Mouse (Mus musculus) forebrain, embryonic 14.5 days (tissue): Measurements from ENCODE around the gene Zfp978. TPM values are rescaled to one million over a fixed set of nuclear protein-coding genes. Genes with fewer than 3 reads are reported as not detected.
"Not testable (repeated sequence)": the region's sequence is repeated elsewhere in the genome, so short reads cannot be mapped to it uniquely, and the experiment has no call there.

Experiments
- ATAC-seq: fragments of 200-750 bp; cut with Nextera tagmentation; 2 replicates; pipeline ENCODE4 v1.8.0; 2017; ENCODE audit warnings: mild to moderate bottlenecking, moderate library complexity
- DNase-seq: peaks from one replicate; pipeline ENCODE4 v3.0.0-alpha.2; 2015; ENCODE audit warnings: low spot score
- H3K27ac ChIP-seq: fragments of 300-500 bp; sonication (generic); 2 replicates; pipeline ENCODE4 v1.5.1; 2014; ENCODE audit warnings: low read depth, mild to moderate bottlenecking, control low read depth, low read length, moderate library complexity
- H3K27me3 ChIP-seq: fragments of 300-500 bp; sonication (generic); replicated peaks from 2 replicates; pipeline ENCODE4 v1.6.1; 2014; ENCODE audit warnings: low read length, control low read depth, mixed read lengths; ENCODE audit not compliant: control insufficient read depth, insufficient read depth
- H3K36me3 ChIP-seq: fragments of 300-500 bp; sonication (generic); 2 replicates; pipeline ENCODE4 v1.6.1; 2014; ENCODE audit warnings: low read length, control low read depth; ENCODE audit not compliant: control insufficient read depth, insufficient read depth
- H3K4me1 ChIP-seq: fragments of 300-500 bp; sonication (generic); 2 replicates; pipeline ENCODE4 v1.6.1; 2014; ENCODE audit warnings: antibody characterized with exemption, low read length, control low read depth; ENCODE audit not compliant: control insufficient read depth, insufficient read depth
- H3K4me2 ChIP-seq: fragments of 300-500 bp; sonication (generic); 2 replicates; pipeline ENCODE4 v1.6.1; 2014; ENCODE audit warnings: mild to moderate bottlenecking, control low read depth, low read length
- H3K4me3 ChIP-seq: fragments of 300-500 bp; sonication (generic); 2 replicates; pipeline ENCODE4 v1.5.1; 2014; ENCODE audit warnings: low read depth, low read length, control low read depth
- H3K9ac ChIP-seq: fragments of 300-500 bp; sonication (generic); 2 replicates; pipeline ENCODE4 v1.6.1; 2014; ENCODE audit warnings: mild to moderate bottlenecking, low read length, control low read depth, moderate library complexity
- H3K9me3 ChIP-seq: fragments of 300-500 bp; sonication (generic); replicated peaks from 2 replicates; pipeline ENCODE4 v1.6.1; 2016; ENCODE audit warnings: low read length, control low read depth, mixed read lengths; ENCODE audit not compliant: control insufficient read depth
- WGBS: fragments of 180-500 bp; shearing (Covaris S2); extraction: QIAGEN DNeasy Blood & Tissue Kit; methylation state at CpG from one replicate; pipeline ENCODE4 v1.1.7; 2014; 5-methylcytosine and 5-hydroxymethylcytosine counted together
- polyA plus RNA-seq: library from polyadenylated mRNA; unstranded; fragments of >200 nt; fragmentation: Nextera tagmentation; extraction: Ambion mirVana; gene quantifications from 2 replicates; pipeline ENCODE4 v1.2.1, GENCODE M21; 2014

Gene Zfp978
- polyA plus RNA-seq, 1 experiment from 2014 or later, result not detected

DNA sequence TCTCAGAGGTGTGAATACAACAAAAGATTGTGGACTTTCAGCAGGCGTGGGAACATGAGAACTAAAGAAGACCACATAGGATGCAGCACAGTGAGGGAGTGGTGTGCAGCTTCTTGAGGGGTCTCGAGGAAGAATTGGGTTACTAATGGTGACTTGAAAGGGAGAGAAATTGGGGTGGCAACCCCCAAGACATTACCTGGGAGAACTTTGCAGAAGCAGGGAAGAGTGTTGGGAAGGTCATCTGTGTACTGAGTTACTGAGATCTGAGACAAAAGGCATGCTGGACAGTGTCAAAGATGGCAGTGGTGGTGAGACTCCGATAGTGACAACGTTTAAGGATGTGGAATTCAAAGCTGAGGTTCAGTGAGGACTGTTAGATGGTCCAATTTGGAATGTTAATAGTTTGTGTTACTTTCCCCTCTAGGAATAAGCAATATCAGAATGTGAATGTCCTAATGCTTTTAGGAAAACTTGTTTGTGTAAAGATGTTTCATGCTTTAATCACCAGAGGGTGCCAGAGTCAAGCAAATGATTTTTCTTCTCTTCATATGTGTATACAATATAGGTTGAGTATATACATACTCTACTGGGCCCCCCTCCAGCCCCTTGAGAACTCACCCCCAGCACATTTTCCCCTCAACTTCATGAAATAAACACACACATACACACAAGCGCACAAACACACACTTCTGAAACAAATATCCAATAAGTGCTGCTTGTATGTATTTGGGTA lies 64.7 kb downstream of the Zfp978 start:
- H3K27ac ChIP-seq, H3K4me1 ChIP-seq, H3K27me3 ChIP-seq, ATAC-seq, H3K9ac ChIP-seq, H3K4me2 ChIP-seq, H3K36me3 ChIP-seq, H3K4me3 ChIP-seq: not testable (repeated sequence)
- peaks cover 50% of the 10 kb centered on the region for H3K9me3 ChIP-seq
- WGBS, result 58% methylated on average over 5 of the region's 5 CpGs
- peak; percentile 49 for DNase-seq

DNA sequence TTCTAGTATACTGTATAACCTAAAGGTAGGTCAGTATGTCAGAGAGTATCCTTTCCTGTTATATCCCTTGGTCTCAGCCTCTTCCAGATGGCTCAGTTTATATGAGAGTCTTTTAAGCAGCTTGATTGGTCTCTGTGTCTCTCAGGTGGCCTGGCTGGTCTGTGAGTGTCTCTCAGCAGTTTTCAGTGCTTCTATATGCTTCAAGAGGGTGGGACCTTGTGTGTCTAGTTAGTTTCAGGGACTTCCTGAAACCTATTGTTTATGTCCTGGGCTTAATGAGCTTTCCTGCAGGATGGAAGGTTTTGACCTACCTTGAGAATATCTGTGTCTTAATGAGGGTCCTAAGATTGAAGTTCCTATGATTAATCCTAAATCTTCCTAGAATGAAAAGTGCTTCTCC lies 69.5 kb downstream of the Zfp978 start:
- Histone ChIP-seq H3K27me3 (no peaks in the 10 kb centered on the region), H3K4me2 (no peak overlapping the region), H3K36me3 (no peaks in the 10 kb centered on the region), H3K4me1 (no peaks in the 10 kb centered on the region), H3K27ac (no peak overlapping the region), H3K9ac (no peak overlapping the region), H3K9me3 (peaks cover 43% of the 10 kb centered on the region), H3K4me3 (no peak overlapping the region)
- no peak for ATAC-seq
- DNase-seq, result no peak

DNA sequence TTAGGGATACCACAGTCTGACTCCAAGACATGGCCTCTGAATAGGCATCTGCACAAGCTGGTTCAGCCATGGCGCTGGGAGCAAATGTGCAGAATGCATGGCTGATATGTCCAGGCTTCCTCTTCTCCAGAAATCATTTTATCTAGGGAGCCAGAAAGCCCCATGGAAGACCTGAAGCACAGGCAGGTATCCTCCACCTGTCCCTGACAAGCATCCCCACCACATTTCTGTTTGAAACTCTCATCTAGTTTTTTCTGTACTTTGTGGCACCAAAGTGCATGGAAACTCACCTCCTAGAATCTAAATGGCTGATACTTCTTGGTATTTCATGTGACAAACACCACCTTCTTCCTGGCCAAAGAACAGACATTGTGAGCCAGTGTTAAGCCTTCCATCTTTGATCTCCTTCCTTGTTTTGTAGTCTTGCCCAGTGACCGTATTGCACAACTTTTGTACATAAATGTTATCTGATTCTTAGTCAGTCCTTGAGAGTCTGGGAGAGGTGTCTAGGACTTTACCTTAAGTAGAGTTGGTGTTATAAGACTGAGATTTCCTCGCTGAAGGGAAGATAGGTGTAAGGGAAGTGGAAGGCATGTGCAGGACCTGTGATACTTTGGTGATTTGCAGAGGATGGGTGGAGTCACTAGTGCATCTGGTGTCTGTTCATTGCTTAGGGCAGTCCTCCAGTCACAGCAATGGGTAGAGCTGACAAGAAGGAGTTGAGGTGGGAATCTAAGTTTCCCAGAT lies 70.8 kb downstream of the Zfp978 start:
- DNase-seq, H3K36me3 ChIP-seq, H3K9ac ChIP-seq, H3K27me3 ChIP-seq, H3K4me1 ChIP-seq, H3K4me2 ChIP-seq, H3K4me3 ChIP-seq, H3K27ac ChIP-seq: not testable (repeated sequence)
- peak; percentile 16; the same call in 1 of the 2 replicates for ATAC-seq
- H3K9me3 ChIP-seq, result peaks cover 45% of the 10 kb centered on the region
- 78% methylated on average over 3 of the region's 3 CpGs for WGBS

DNA sequence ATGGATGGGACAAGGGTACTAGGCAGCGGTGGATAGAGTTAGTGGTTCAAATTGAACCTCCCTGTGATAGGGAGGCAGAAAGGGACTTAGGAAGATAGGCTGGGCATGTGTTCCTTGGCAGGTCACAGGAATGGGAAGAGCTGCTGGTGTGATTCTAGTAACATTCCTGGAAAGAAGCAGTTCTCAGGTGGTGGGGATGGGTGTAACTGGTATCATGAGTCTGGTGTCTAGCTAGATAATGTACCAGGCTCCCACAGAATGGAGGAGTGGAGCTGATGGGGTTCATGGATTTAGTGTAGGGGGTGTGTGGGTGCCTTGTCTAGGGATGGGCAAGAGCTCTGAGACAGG lies 71.3 kb downstream of the Zfp978 start:
- Histone ChIP-seq H3K9me3 (peaks cover 50% of the 10 kb centered on the region), H3K4me1 (no peaks in the 10 kb centered on the region), H3K4me2 (no peak overlapping the region), H3K27ac (no peak overlapping the region), H3K36me3 (no peaks in the 10 kb centered on the region), H3K9ac (no peak overlapping the region), H3K4me3 (no peak overlapping the region), H3K27me3 (no peaks in the 10 kb centered on the region)
- 94% methylated on average over 1 of the region's 1 CpGs for WGBS
- no peak for ATAC-seq
- DNase-seq, result no peak

DNA sequence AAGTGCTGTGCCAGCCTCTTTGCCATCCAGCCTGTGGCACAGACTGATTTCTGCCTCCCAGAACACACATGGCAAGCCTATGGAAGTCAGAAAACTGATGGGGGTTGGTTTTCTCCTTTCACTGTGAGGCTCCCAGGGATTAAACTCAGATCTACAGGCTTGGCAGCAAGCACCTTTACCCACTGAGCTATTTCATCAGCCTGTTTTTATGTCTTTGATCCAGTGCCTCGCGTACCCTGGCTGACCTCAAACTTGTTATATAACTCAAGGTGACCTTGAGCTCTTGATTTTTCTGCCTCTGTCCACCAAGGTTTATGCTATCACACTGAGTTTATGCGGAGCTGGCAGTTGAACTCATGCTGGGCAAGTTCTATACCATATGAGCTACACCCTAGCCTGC lies 71.9 kb downstream of the Zfp978 start:
- H3K27me3 ChIP-seq, result no peaks in the 10 kb centered on the region
- no peak overlapping the region for H3K4me3 ChIP-seq
- ATAC-seq (peak; percentile 45; the same call in 1 of the 2 replicates), DNase-seq (no peak)
- H3K9ac ChIP-seq, result no peak overlapping the region
- H3K27ac ChIP-seq, result no peak overlapping the region
- WGBS, result 42% methylated on average over 3 of the region's 3 CpGs
- H3K4me2 ChIP-seq, result no peak overlapping the region
- H3K36me3 ChIP-seq, result no peaks in the 10 kb centered on the region
- H3K9me3 ChIP-seq, result peaks cover 50% of the 10 kb centered on the region
- no peaks in the 10 kb centered on the region for H3K4me1 ChIP-seq

DNA sequence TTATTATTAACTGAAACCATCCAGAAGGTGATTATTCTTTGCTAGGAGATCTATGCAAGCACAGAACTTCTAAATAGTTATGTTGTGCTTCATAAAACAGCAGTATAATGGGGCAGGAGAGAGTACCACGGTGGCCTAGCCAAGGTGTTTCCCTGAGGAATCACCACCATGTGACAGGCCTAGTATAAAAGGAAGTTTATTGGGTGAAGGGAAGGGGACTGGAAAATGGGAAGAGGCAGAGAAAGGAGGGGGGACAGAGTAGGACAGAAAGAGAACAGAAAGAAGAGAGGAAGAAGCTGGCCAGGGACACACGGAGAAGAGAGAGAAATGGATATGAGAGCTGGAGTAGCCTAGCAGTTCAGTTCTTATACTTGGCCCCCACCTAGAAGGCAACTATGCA lies 72.8 kb downstream of the Zfp978 start:
- no peak for DNase-seq
- no peak overlapping the region for H3K4me3 ChIP-seq
- no peak for ATAC-seq

More for the DNA sequence above, 72.8 kb downstream of the Zfp978 start:
- H3K4me2 ChIP-seq, result no peak overlapping the region
- no peak overlapping the region for H3K27ac ChIP-seq
- H3K36me3 ChIP-seq, result no peaks in the 10 kb centered on the region
- no peaks in the 10 kb centered on the region for H3K4me1 ChIP-seq
- 49% methylated on average over 2 of the region's 2 CpGs for WGBS
- H3K9me3 ChIP-seq, result peaks cover 47% of the 10 kb centered on the region
- H3K9ac ChIP-seq, result no peak overlapping the region
- H3K27me3 ChIP-seq, result no peaks in the 10 kb centered on the region

Other genes starting within 250 kb of the Zfp978 start
- 5.0 and 6.0 TPM in 2 replicates for gene Zfp991, start 229.3 kb upstream of the Zfp978 start, polyA plus RNA-seq
- not detected in 2 replicates for gene Zfp988, start 55.6 kb upstream of the Zfp978 start, polyA plus RNA-seq
- 1.8 and 2.7 TPM in 2 replicates for gene Zfp982, start 131.1 kb downstream of the Zfp978 start, polyA plus RNA-seq
- 0.12 and 0.13 TPM in 2 replicates for gene Gm16503, start 178.9 kb downstream of the Zfp978 start, polyA plus RNA-seq
- 0.06 TPM in 1 of 2 replicates, not detected in the other for gene Zfp985, start 192.0 kb downstream of the Zfp978 start, polyA plus RNA-seq